Mouse (Mus musculus) adrenal gland, postnatal 36 days (tissue): ENCODE results near the gene Lasp1. TPM values are rescaled to one million over a fixed set of nuclear protein-coding genes. Genes with fewer than 3 reads are reported as not detected.

Experiments used
- DNase-seq, 2 experiments: peaks; one replicate each; pipeline ENCODE4 v3.0.0; 2021; ENCODE audit warnings: mixed read lengths in 1 of 2
- total RNA-seq, 2 experiments: library from RNA; stranded (reverse); gene quantifications; 2 replicates each; pipeline ENCODE4 v1.2.3; 2021

The Lasp1 gene
- total RNA-seq, 2 experiments from 2014 or later: 103 to 128 TPM

- peak; percentile 78 to 85 for DNase-seq
Measured at GRCm38 (mm10) chr11:97796910-97797309, 1.9 kb upstream of the Lasp1 start.

GRCm38 (mm10) chr11:97797369-97798082 is 1.3 kb upstream of the Lasp1 start:
- no peak for DNase-seq

GRCm38 (mm10) chr11:97798083-97798435 is 741 bp upstream of the Lasp1 start:
- no peak for DNase-seq

- DNase-seq: peak; percentile 91 to 92
Measured at GRCm38 (mm10) chr11:97799146-97799993, 570 bp downstream of the Lasp1 start.

GRCm38 (mm10) chr11:97799994-97800690 is 1.3 kb downstream of the Lasp1 start:
- DNase-seq: peak; percentile 84 to 92

- peak; percentile 55 to 67 for DNase-seq
Measured at GRCm38 (mm10) chr11:97800691-97801408, 2.0 kb downstream of the Lasp1 start.

GRCm38 (mm10) chr11:97801409-97802193 is 2.8 kb downstream of the Lasp1 start:
- peak; percentile 75 to 77 for DNase-seq

- no peak for DNase-seq
Measured at GRCm38 (mm10) chr11:97802194-97802470, 3.3 kb downstream of the Lasp1 start.

GRCm38 (mm10) chr11:97802495-97802894 is 3.7 kb downstream of the Lasp1 start:
- DNase-seq: no peak

- DNase-seq: no peak
Measured at GRCm38 (mm10) chr11:97803847-97804246, 5.0 kb downstream of the Lasp1 start.

- peak; percentile 64 to 71 for DNase-seq
Measured at GRCm38 (mm10) chr11:97804841-97805661, 6.3 kb downstream of the Lasp1 start.

GRCm38 (mm10) chr11:97805662-97806612 is 7.1 kb downstream of the Lasp1 start:
- DNase-seq: no peak

GRCm38 (mm10) chr11:97806613-97806964 is 7.8 kb downstream of the Lasp1 start:
- no peak for DNase-seq

GRCm38 (mm10) chr11:97807626-97808025 is 8.8 kb downstream of the Lasp1 start:
- no peak for DNase-seq

GRCm38 (mm10) chr11:97808093-97808492 is 9.3 kb downstream of the Lasp1 start:
- peak in 1 of 2 experiments; percentile 52 for DNase-seq

GRCm38 (mm10) chr11:97808621-97809234 is 9.9 kb downstream of the Lasp1 start:
- peak in 1 of 2 experiments; percentile 64 for DNase-seq

- DNase-seq: no peak
Measured at GRCm38 (mm10) chr11:97809235-97810121, 10.7 kb downstream of the Lasp1 start.

GRCm38 (mm10) chr11:97810356-97810755 is 11.6 kb downstream of the Lasp1 start:
- peak; percentile 45 to 64 for DNase-seq
